Mouse (Mus musculus) bone marrow macrophage, adult 2 months (primary cell): ENCODE results near the gene Olfr1382. TPM values are rescaled to one million over a fixed set of nuclear protein-coding genes. Genes with fewer than 3 reads are reported as not detected.
"Not testable (repeated sequence)": the region's sequence is repeated elsewhere in the genome, so short reads cannot be mapped to it uniquely, and the experiment has no call there.

Experiments used
- H3K27ac ChIP-seq: 2 replicates; pipeline ENCODE4 v1.5.1; 2012; ENCODE audit warnings: low read depth, low read length; ENCODE audit not compliant: insufficient read depth
- H3K4me1 ChIP-seq: 2 replicates; pipeline ENCODE4 v1.6.1; 2012; ENCODE audit warnings: low read length; ENCODE audit not compliant: control insufficient read depth, insufficient read depth
- H3K4me3 ChIP-seq: 2 replicates; pipeline ENCODE4 v1.5.1; 2012; ENCODE audit warnings: mild to moderate bottlenecking, low read length, moderate library complexity; ENCODE audit not compliant: insufficient read depth
- CTCF ChIP-seq: IDR thresholded peaks from 2 replicates; pipeline ENCODE4 v1.5.1; 2012; ENCODE audit warnings: low read depth, mild to moderate bottlenecking, low read length, moderate library complexity
- POLR2A ChIP-seq: IDR thresholded peaks from 2 replicates; pipeline ENCODE4 v1.6.1; 2012; ENCODE audit warnings: mild to moderate bottlenecking, low read depth, low read length, borderline replicate concordance
- polyA plus RNA-seq: library from polyadenylated mRNA; stranded (reverse); fragments of >200 nt; gene quantifications from 2 replicates; pipeline ENCODE4 v1.2.4, GENCODE M21; 2012; ENCODE audit not compliant: missing spikeins, insufficient read depth, insufficient read length

The Olfr1382 gene
- not detected in 2 replicates for polyA plus RNA-seq

DNA sequence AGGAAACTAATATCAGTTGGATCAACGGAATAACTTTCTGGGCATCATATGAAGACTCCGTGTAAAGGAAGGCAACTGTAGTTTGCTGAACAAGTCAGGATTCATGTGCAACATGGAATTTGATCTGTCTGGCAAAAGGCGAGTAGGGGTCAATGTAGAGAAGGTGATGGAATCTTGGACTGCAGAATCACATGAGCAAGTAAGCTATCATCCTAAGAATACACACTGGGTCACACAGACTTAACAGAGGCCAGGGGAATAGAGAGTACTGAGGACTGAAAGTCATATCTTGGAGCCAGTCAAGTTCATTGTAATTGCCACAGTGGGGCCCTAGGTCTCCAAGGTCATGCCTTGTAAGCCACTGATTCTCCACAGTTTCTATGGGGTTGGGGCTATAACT, at the start of gene Olfr1382:
Gene Olfr1382, plus strand, starts transcription at position 301 of the 400 bp plus-strand sequence.
- TF ChIP-seq POLR2A (no peak), CTCF (no peak)
- Histone ChIP-seq H3K27ac (no peak within 1 kb of the TSS), H3K4me1 (no peaks in the 10 kb centered on the region), H3K4me3 (no peak within 1 kb of the TSS)

DNA sequence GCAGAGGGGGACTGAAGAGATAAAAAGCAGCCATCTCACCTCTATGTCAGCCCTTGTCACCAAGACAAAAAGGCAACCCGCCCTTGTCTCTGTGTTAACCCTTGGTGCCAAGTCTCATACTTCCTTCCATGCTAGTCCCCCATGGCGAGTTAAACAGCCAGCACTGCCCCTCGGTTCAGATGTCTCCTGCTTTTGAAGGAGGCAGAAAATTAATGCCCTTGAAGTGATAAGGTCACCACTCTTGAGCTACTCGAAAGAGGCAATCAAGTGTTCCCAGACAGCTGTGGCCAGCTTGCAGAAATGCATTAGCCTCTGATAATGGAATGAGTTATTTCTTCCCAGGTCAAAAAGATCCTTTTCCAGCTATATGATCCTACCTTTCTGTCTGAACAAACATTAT, 42.1 kb upstream of the Olfr1382 start:
- H3K4me3 ChIP-seq: no peak overlapping the region
- H3K27ac ChIP-seq: no peak overlapping the region
- H3K4me1 ChIP-seq: no peaks in the 10 kb centered on the region
- TF ChIP-seq CTCF (no peak), POLR2A (no peak)

DNA sequence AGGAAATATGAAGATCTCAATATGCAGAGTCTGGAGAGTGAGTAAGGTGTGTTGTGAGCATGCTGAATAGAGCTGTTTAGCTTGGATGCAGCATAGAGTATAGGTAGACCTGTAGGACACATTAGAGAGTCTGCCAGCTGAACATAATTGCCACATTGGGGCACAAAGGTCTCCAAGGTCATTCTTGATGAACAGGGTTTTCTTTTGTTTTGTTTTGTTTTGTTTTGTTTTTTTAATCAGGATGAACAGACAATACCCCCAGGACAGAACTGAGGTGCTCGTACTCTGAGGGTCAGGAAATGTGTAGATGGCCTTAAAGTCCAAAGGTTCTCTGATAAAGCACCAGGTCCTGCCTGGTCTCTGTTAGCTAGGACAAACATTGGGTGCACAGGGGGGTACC, 39.3 kb upstream of the Olfr1382 start, which contains the start of gene Olfr1385:
Gene Olfr1385, plus strand, starts transcription at position 301 of the 400 bp plus-strand sequence.
- H3K4me1 ChIP-seq: not testable (repeated sequence)

DNA sequence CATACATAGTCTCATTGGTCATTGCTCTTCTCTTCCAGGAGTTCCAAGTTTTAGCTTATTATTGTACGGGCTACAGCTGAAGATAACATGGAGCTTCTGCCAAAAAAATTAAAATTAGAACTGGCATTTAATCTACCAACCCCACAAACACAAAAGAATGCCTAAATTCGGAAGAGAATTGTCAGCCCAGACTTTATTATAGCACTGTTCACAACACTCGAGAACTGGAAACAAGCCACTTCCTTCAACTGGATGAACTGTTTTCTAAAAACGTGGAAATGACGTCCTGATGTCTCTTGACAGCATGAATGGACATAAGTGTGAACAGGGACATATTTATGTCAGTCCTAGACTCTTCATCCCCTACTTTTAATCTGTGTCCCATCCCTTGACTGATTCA, 10.0 kb upstream of the Olfr1382 start:
- Histone ChIP-seq H3K4me1 (no peaks in the 10 kb centered on the region), H3K4me3 (no peak overlapping the region), H3K27ac (no peak overlapping the region)
- TF ChIP-seq POLR2A (no peak), CTCF (no peak)

More for the DNA sequence above, 39.3 kb upstream of the Olfr1382 start, which contains the start of gene Olfr1385:
- H3K27ac ChIP-seq, H3K4me3 ChIP-seq: not testable (repeated sequence)

DNA sequence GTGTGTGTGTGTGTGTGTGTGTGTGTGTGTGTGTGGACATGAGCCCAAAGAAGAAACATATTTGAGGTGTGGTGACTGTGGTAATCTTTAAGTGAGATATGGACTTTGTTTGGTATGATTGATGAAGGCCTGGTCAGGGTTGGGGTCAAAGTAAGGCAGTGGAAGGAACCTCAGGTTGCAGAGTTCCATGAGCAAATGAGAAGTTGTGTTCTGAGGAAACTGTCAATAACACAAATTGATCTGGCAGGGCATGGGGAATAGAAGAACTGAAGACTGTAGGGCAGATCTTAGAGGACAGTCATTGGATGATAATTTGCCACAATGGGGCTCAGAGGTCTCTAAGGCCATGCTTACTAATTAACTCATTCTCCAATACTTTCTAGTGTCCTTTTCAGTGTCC, 8.7 kb upstream of the Olfr1382 start, which contains the start of gene Olfr1383:
Gene Olfr1383, plus strand, starts transcription at position 301 of the 400 bp plus-strand sequence.
- TF ChIP-seq POLR2A: no peak
- no peak for TF ChIP-seq CTCF
- Histone ChIP-seq H3K27ac (no peak within 1 kb of the TSS), H3K4me3 (no peak within 1 kb of the TSS), H3K4me1 (no peaks in the 10 kb centered on the region)

DNA sequence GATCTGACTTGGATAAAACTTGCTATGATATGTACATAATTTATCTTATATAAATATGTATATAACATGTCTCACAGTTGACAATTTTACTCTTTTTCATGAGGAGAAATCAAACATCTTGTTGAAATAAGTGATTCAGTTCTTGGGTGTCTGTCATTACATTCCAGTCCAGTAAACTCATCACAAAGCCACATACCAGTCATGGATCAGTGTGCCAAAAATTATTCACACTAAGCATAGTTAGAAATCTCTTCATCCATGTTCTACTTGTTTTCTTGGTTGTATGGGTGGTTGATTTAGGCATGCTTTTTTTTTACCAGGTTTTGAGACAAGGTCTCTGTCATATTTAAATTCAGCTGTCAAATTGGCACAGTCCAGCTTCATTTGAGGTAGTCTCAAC, 4.7 kb downstream of the Olfr1382 start:
- TF ChIP-seq POLR2A: no peak
- Histone ChIP-seq H3K27ac (no peak overlapping the region), H3K4me3 (no peak overlapping the region), H3K4me1 (no peaks in the 10 kb centered on the region)

DNA sequence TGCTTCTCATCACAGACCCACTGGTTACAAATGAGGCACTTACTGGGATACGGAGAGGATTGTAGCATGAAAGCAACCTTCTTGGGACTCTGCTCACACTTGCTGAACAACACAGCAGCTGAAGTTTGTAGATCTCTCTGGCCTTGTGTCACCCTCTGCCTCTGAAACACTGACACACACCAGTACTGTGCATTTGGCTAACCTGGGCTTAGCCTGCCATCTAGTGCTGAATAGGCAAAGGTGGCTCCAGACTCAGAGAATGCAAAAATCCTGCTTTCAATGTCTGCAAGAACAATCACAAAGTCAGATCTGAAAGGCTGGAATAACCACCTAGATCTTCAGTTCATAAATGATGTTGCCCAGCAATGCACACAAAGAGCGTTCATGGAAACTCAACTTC, 8.6 kb downstream of the Olfr1382 start:
- H3K4me3 ChIP-seq, H3K27ac ChIP-seq, H3K4me1 ChIP-seq: not testable (repeated sequence)

DNA sequence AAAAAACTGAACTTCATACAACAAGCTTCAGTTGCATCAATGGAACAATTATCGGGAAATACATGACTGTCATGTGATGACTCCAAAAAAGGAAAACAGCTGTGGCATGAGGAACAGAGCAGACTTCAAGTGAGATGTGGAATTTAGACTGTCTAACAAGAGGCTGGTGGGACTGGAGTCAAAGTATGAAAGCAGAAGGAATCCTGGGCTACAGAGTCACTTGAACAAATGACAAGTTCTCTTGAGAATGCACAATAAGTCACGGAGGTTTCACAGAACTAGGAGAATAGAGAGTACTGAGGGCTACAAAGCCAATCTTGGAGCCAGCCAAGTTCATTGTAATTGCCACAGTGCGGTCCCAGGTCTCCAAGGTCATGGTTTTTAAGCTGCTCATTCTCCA, 15.1 kb downstream of the Olfr1382 start, which contains the start of gene Olfr1381:
Gene Olfr1381, plus strand, starts transcription at position 301 of the 400 bp plus-strand sequence.
- H3K4me1 ChIP-seq, H3K27ac ChIP-seq, H3K4me3 ChIP-seq: not testable (repeated sequence)

DNA sequence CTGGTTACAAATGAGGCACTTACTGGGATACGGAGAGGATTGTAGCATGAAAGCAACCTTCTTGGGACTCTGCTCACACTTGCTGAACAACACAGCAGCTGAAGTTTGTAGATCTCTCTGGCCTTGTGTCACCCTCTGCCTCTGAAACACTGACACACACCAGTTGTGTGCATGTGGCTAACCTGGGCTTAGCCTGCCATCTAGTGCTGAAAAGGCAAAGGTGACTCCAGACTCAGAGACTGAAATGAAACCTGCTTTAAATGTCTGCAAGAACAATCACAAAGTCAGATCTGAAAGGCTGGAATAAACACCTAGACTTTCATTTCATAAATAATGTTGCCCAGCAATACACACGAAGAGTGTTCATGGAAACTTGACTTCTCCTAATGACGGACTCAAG, 26.0 kb downstream of the Olfr1382 start:
- H3K27ac ChIP-seq, H3K4me1 ChIP-seq, H3K4me3 ChIP-seq: not testable (repeated sequence)

DNA sequence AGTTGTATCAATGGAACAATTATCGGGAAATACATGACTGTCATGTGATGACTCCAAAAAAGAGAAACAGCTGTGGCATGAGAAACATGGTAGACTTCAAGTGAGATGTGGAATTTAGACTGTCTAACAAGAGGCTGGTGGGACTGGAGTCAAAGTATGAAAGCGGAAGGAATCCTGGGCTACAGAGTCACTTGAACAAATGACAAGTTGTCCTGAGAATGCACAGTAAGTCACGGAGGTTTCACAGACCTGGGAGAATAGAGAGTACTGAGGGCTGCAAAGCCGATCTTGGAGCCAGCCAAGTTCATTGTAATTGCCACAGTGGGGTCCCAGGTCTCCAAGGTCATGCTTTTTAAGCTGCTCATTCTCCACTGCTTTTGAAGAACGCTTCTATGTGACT, 28.5 kb downstream of the Olfr1382 start, which contains the start of gene Olfr1380:
Gene Olfr1380, plus strand, starts transcription at position 301 of the 400 bp plus-strand sequence.
- not testable (repeated sequence) for H3K27ac ChIP-seq, H3K4me3 ChIP-seq, H3K4me1 ChIP-seq

DNA sequence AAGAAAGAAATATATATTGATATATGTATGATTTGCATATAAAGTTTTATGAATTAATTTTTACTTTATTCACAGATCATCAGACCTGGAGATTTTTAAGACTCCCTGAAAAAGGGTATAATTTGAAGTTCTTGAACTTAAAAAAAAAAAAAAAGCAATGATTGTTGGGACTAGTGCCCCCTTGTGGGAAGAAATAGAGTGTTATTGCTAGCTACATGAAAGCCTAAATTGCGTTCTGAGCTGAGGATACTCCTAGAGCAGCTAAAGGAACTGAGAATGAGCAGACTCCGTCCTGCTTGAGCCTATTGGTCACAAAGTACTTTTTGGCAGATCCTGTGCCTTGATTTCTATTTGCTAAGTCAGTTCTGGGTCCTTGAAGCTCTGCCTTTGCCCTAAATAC, 47.0 kb downstream of the Olfr1382 start:
- H3K27ac ChIP-seq, H3K4me1 ChIP-seq, H3K4me3 ChIP-seq: not testable (repeated sequence)

DNA sequence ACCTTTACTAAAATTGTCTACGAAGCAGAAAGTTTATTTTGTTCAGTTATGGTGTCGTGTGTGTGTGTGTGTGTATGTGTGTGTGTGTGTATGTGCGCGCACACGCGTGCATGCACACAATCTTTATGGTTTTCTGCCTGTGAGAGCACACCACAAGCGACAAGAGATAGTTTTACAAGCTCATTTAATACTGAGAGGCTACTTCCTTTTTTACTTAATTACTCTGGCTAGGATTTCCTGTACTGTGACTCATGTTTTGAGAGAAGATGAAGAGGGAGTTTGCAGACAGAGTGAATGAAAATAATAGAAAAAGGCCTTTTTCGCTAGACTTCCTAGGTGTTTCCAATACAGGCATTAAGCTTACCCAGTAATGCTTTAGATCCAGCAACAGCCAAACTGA, 52.4 kb downstream of the Olfr1382 start:
- H3K4me1 ChIP-seq, H3K27ac ChIP-seq, H3K4me3 ChIP-seq: not testable (repeated sequence)

Other genes starting within 250 kb of the Olfr1382 start
- gene Olfr1393, start 249.9 kb upstream of the Olfr1382 start, polyA plus RNA-seq: not detected in 2 replicates
- gene Olfr1392, start 243.0 kb upstream of the Olfr1382 start, polyA plus RNA-seq: not detected in 2 replicates
- not detected in 2 replicates for gene Olfr10, start 223.5 kb upstream of the Olfr1382 start, polyA plus RNA-seq
- gene Olfr1391, start 205.5 kb upstream of the Olfr1382 start, polyA plus RNA-seq: not detected in 2 replicates
- not detected in 2 replicates for gene Olfr1390, start 193.1 kb upstream of the Olfr1382 start, polyA plus RNA-seq
- gene Olfr1389, start 105.2 kb upstream of the Olfr1382 start, polyA plus RNA-seq: not detected in 2 replicates
- gene Olfr1388, start 91.6 kb upstream of the Olfr1382 start, polyA plus RNA-seq: 0.24 and 0.35 TPM in 2 replicates
- not detected in 2 replicates for gene Olfr1387, start 72.9 kb upstream of the Olfr1382 start, polyA plus RNA-seq
- gene Olfr1386, start 63.2 kb upstream of the Olfr1382 start, polyA plus RNA-seq: not detected in 2 replicates
- gene Olfr1385, start 39.2 kb upstream of the Olfr1382 start, polyA plus RNA-seq: not detected in 2 replicates
- gene Olfr1384, start 21.5 kb upstream of the Olfr1382 start, polyA plus RNA-seq: not detected in 2 replicates
- not detected in 2 replicates for gene Olfr1383, start 8.6 kb upstream of the Olfr1382 start, polyA plus RNA-seq
- not detected in 2 replicates for gene Olfr1381, start 15.2 kb downstream of the Olfr1382 start, polyA plus RNA-seq
- gene Olfr1380, start 28.6 kb downstream of the Olfr1382 start, polyA plus RNA-seq: not detected in 2 replicates
- gene Flt4, start 81.0 kb downstream of the Olfr1382 start, polyA plus RNA-seq: not detected in 2 replicates
- gene Scgb3a1, start 135.4 kb downstream of the Olfr1382 start, polyA plus RNA-seq: not detected in 2 replicates
- 33.5 and 37.6 TPM in 2 replicates for gene Cnot6, start 184.5 kb downstream of the Olfr1382 start, polyA plus RNA-seq